Mouse (Mus musculus) erythroid progenitor cell, adult 5-6 weeks (primary cell): ENCODE data around the gene Mindy4. TPM values are rescaled to one million over a fixed set of nuclear protein-coding genes. Genes with fewer than 3 reads are reported as not detected.

Experiments
- ATAC-seq: replicated peaks from 2 replicates; pipeline ENCODE4 v1.8.0; 2016; ENCODE audit warnings: moderate number of reproducible peaks, mild to moderate bottlenecking, moderate TSS enrichment, inconsistent platforms; ENCODE audit not compliant: poor library complexity, low FRiP score, severe bottlenecking
- total RNA-seq, 2 experiments: library from RNA; stranded (forward) in 1 of 2; stranded (reverse) in 1 of 2; fragments of 150-400 nt in 1 of 2; fragments of 186-747, 209-891 nt in 1 of 2; gene quantifications; 2 replicates each; pipeline versions ENCODE4 v1.2.3 to v1.2.4; 2015 to 2017; ENCODE audit warnings: low replicate concordance in 2 of 2

The Mindy4 gene
- total RNA-seq, 2 experiments from 2014 or later = not detected

DNA sequence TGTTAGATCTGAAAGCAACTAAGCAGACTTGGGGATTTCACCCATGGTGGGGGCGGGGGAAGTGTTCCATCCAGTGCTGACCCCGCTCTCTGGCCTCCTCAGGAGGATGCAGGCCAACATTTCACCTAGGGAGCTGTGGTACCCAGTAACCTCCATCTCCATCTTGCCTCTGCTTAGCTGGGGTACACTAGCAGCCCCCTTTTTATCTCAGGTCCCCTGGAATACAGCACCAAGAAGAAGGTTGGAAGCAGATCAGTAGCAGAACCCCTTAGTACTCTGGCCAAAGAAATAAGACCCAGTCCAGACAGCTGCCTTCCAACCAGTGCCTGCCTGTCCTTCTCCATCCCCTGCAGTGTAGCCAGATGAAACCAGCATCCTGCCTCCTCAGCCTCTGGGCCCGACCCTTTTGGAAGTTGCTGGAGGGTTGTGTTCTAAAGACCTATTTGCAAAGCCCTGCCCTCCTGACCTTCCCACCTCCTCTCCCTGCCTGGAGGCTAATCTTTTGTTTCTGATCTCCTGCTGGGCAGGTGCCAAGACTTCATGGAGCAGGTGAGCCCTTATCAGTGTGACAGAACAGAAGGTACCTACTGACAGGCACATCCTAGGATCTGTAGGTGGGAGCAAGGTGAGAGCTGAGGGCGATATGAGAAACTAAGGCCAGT lies 151.4 kb downstream of the Mindy4 start:
- no peak for ATAC-seq

DNA sequence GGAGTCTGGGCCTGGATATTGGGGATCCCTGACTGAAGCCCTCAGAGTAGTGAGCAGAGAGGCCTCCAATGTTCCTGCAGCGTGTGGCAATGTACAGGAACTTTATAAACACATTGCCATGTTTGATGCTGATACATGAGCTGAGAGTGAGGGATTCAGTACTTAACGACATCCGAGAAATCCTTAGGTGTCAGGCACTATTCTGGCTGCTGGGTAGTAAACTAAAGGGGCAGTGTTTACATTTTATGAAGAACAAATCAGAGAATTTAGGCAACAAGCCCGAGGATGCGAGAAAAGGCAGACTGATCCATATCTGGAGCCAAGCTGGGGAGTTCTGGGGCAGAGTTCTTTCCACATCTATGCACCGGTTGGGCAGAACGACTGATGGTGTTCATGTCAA lies 152.4 kb downstream of the Mindy4 start:
- ATAC-seq = no peak

DNA sequence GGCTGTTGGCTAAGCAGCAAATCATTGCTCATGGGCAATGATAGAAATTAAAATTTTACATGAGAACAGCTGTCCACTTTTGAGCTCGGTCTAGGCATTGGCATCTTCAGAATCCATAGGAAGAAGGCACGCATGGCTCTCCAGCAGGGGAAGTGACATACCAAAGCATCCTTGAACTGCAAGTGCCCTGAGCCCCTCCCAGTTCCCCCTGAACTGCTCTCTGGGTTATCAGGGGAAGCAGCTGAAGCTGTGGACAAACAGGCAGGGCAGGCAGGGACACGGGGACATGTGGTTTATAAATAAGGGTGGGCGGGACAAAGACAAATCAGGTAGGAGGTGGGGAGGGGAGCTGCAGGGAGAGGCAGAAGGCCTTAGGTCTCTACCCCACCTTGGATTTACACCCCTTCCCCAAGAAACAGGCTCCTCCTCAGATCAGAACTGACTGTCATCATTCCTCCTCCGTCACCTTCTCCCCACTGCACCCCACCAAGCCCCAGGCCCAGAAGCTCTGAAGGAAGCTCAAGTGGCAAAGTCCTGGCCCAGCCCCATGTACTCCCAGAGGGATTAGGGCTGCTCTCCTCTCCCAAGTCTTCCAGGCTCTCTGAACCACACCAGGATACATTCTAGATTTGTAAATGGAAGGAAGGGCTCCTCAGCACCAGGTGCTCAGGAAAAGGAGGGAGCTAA lies 153.0 kb downstream of the Mindy4 start:
- ATAC-seq = peak; percentile 28

DNA sequence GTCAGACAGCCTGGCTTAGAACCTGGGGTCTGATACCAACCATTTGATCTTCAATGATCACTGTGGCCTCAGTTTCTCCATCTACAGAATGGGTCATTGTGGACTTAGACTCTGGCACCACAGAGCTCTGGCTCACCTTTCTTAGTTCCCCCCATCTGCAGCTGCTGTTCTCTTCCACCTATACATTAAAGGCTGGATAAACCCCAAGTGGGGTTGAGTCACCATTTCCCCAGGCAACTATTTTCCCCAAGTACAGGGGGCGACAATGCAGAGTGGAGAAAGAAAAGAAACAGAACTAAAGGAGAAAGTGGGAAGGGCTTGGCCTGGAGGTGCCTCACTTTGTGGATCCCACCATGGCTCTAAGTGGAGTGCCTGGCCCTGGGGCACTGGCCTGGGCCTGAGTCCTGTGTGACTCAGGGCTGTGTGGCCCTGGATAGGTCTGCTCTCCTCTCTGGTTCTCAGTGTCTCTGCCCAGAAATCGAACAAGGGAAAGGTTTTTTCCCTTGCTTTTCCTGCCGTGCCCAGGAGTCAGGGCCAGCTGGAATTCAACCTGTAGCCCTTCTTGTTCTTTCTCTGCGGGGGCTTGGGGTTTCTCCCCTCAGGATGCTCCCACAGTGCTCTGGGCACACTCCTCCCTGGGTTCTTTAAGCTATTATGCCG lies 153.9 kb downstream of the Mindy4 start:
- ATAC-seq = no peak

DNA sequence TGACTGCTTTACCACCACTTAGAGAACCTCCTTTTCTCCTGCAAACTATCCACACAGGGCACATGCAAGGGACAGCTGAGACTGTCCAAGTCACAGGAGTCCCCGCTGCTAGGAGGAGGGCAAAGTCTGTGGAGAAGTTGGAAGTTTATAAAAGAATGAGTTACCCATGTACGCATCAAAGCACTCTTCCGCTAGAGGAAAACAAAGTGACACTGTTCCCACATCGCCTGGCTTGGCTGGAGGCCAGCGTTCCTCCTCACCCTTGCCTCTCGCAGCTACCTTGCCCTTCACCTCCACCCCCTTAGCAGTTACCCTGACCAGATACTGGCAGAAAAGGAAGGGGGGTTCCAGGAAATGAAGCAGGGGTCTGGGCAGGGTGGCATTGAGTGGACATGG lies 154.5 kb downstream of the Mindy4 start:
- ATAC-seq = peak; percentile 44

DNA sequence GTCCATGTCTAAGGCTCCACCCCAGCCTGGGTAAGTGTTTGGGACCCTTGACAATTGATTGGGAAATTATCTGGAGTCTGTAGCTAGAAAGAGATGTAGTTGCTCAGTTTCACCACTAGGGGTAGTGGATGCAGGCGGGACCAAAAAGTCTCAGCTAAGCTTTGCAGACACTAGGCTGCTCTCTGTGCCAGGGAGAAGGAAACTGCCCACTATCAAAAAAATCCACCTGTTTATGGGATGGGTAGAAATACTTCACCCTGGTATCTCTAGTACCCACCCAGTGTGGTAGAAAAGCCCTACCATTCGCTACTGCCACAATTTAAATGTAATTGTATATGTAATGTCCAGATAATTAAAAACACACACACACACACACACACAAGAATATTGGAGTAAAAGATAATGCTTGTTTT lies 155.6 kb downstream of the Mindy4 start:
- ATAC-seq = peak; percentile 75

DNA sequence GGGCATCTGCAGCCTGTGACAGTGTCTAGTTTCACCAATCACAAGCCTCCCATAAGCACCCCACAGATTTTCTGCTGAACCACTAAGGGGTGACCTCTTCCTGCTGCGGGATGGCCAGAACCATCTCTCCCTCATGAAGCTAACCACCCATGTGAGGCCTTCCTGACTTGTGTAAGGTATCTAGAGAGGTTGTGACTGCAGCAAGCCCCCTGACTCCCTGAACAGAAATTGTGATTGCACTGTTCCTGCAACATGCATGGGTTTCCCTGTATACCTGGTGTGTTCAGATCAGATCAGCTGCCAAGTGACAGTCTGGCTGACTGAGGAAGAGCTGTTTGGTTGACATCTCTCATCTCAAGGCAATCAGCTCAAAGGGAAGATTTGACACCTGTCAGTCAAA lies 159.5 kb downstream of the Mindy4 start:
- ATAC-seq = no peak

DNA sequence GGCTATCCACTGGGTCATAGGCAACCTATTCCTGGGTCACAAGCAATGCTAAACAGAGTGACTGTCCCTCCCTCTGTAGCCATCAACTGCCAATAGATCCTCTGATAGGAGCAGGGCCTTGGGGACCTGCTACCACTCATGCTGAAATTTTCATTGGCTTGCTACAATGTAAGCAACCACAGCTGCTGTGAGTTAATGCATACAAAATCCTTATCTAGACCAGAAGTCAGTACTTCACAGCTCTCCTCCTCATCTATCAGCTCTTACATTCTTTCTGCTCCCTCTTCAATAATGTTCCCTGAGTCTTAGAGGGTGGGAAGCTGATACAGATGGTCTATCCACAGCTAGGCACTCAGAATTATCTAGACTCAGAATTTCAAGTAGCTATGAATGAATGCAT lies 163.9 kb downstream of the Mindy4 start:
- peak; percentile 73 for ATAC-seq

Other genes with a start within 250 kb of the Mindy4 start
- 1.8 and 16.3 TPM in 2 replicates for gene Nod1, start 230.8 kb upstream of the Mindy4 start, total RNA-seq (2015; ENCODE audit: low replicate concordance)
- gene Nod1, start 230.8 kb upstream of the Mindy4 start, total RNA-seq (2017; ENCODE audit: low replicate concordance) = 0.98 and 2.3 TPM in 2 replicates
- gene Ggct, start 210.4 kb upstream of the Mindy4 start, total RNA-seq (2015; ENCODE audit: low replicate concordance) = 6.8 TPM in 1 of 2 replicates, not detected in the other
- 1.0 and 1.6 TPM in 2 replicates for gene Ggct, start 210.4 kb upstream of the Mindy4 start, total RNA-seq (2017; ENCODE audit: low replicate concordance)
- 28.5 and 46.1 TPM in 2 replicates for gene Gars, start 165.4 kb upstream of the Mindy4 start, total RNA-seq (2015; ENCODE audit: low replicate concordance)
- 45.3 and 48.4 TPM in 2 replicates for gene Gars, start 165.4 kb upstream of the Mindy4 start, total RNA-seq (2017; ENCODE audit: low replicate concordance)
- gene Crhr2, start 70.4 kb upstream of the Mindy4 start, total RNA-seq (2015; ENCODE audit: low replicate concordance) = not detected in 2 replicates
- not detected in 2 replicates for gene Crhr2, start 70.4 kb upstream of the Mindy4 start, total RNA-seq (2017; ENCODE audit: low replicate concordance)
- gene Inmt, start 28.3 kb upstream of the Mindy4 start, total RNA-seq (2015; ENCODE audit: low replicate concordance) = not detected in 2 replicates
- gene Inmt, start 28.3 kb upstream of the Mindy4 start, total RNA-seq (2017; ENCODE audit: low replicate concordance) = not detected in 2 replicates
- gene Aqp1, start 133.0 kb downstream of the Mindy4 start, total RNA-seq (2015; ENCODE audit: low replicate concordance) = 700 and 745 TPM in 2 replicates
- gene Aqp1, start 133.0 kb downstream of the Mindy4 start, total RNA-seq (2017; ENCODE audit: low replicate concordance) = 1,033 and 1,282 TPM in 2 replicates
- gene Ghrhr, start 172.9 kb downstream of the Mindy4 start, total RNA-seq (2015; ENCODE audit: low replicate concordance) = 0.84 TPM in 1 of 2 replicates, not detected in the other
- not detected in 2 replicates for gene Ghrhr, start 172.9 kb downstream of the Mindy4 start, total RNA-seq (2017; ENCODE audit: low replicate concordance)
- gene Adcyap1r1, start 248.6 kb downstream of the Mindy4 start, total RNA-seq (2015; ENCODE audit: low replicate concordance) = not detected in 2 replicates
- 0.26 TPM in 1 of 2 replicates, not detected in the other for gene Adcyap1r1, start 248.6 kb downstream of the Mindy4 start, total RNA-seq (2017; ENCODE audit: low replicate concordance)